Mouse (Mus musculus): ENCODE data around the gene Mrpl47.
"Not testable (repeated sequence)": the region's sequence is repeated elsewhere in the genome, so short reads cannot be mapped to it uniquely, and the experiment has no call there.

Gene Mrpl47

DNA sequence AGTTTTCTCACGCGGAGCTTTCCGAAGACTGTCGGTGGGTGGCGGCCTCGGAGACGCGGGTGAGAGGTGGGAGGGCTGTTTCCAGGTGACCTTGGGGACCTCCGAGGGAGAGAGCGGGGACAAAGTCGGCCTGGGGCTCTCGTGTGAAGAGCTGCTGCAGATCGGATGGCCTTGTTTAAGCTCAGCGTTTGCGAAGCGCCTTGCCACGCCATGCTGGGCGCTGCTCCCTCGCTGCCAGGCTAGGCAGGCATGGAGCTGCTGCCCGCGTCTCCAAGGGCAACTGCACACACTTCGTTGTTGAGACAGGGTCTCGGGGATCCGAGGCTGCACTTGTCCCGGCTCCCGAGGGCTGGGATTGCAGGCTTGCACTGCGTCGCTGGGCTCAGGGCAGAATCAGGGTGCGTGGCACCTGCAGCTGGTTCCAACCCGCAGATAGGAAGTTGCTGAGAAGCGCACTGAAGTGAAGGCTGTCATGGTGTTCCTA lies at the start of gene Mrpl47:
Gene Mrpl47, minus strand, starts transcription at position 434 of the 484 bp plus-strand sequence.
- DNase-seq (ENCODE audit: low spot score): no peak

DNA sequence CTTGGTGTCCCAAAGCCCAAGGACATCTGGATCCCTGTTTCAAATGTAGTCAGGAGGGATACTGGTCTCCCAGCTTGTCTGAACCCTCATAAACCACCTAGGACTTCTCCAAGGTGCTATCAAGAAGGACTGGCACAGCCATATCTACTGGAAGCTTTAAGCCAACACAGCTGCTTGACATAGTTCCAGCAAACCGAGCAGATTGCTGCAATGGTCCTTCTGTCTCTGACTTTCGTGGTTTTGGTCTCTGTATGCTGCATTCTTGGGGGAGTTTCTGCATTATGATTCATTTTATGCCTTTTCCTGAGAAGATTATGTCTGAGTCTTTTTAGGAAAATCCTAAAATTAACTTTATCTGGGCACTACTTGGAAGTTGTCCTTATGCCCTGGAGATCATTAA lies 33.4 kb upstream of the Mrpl47 start:
- no peak for DNase-seq (ENCODE audit: low spot score)

DNA sequence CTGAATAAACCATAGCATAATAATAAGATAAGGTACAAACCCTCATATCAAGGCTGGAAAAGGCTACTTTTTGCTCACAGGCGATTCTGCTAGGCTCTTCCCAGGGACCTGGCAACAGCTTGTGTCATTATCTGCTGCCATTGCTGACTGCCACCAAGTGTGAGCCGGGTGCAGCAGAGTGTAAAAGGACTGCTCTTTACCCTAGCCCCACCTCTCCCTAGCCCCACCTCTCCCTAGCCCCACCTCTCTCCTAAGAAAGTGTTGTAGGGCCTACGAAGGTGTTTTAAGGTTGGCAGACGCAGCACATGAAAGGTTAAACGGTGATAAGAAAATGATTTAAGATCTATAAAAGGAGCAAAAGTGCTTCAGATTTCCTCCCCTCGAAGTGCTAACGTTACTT lies 26.5 kb upstream of the Mrpl47 start:
- DNase-seq (ENCODE audit: low spot score): no peak

DNA sequence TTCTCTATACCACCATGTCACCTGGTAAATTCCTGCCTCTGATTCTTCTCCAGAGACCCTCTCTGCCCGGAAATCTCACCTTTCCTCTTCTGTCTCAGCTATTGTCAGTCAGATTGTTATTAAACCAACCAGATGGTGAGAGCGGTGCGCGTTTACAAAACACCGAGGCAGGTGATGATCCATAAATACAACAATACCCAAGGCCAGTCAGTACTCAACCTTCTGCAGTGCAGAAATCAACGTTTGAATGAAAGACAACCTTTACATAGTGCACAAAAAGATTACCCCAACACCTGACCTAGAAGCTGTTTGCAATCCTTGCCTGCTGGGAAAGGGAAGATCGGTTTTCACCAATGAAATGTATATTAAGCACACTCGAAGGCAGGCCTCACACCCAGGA lies 25.6 kb upstream of the Mrpl47 start:
- no peak for DNase-seq (ENCODE audit: low spot score)

DNA sequence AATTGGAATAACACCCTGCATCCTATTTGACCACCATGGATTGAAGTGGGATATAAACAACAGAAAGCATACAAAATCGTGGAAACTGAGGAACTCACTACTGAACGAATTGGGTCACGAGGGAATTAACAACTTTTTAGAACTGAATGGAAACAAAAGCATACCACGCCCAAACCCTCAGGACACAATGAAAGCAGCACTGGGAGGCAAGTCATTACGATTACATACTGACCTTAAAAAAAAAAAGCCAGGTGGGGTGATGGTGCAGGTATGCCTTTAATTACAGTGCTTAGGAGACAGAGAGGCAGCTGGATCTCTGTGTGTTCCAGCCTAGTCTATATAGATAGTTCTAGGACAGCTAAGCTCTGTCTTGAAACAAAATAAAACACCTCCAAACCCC lies 21.8 kb upstream of the Mrpl47 start:
- no peak for DNase-seq (ENCODE audit: low spot score)

DNA sequence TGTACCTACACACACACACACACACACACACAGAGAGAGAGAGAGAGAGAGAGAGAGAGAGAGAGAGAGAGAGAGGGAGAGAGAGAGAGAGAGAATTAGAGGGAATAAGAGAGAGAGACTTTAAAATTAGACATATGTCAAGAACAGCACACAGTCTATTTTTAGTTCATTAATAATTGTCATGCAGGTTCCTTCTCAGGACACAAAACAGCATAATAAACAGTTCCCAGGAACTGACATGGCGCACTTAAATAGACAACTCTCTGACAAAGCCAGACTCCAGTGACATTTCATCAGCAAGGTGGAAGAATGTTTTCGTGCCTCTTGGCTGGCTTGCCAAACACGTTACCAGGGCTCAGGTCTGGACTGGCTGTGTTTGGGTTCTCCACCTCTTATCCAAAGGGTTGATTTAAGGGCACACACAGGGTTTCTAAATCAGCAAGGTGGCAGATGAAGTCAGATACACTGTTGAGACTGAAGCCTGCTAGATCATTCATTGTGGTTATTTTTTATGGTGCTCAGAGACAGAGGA lies 17.0 kb upstream of the Mrpl47 start:
- no peak for DNase-seq (ENCODE audit: low spot score)

DNA sequence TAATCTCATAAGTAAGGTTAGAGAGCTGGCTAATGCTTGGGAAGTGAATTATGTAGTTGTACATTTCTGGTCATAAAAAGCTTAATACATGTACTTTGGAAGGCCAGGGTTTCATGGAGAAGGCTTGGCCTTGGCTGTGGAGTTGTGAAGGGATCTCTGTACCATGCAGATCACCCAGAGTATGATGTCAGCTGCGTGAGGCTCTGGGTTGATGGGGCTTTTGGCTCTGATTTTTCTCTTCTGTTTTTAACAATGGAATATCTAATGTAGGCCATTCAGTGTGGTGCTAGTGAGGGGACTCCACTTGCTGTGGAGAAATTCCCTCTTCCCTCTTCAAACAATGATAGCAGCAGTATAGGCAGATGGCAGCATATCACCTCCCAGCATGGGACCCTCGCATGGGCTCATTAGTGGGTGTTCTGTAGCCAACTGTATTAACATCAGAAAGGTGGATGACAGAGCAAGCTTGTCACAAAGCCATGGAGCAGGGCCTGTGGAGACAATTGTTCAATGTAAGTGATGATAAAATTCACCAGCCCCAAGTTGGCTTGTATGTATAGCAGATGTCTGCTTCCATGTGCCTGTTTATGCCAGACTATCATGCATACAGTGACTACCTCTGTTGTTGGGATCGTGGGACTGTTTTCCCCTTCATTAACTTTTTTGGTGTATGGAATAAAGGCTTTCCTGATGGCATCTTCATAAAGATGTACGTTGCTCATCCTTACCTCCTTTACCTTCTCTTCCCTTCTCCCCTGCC lies 12.6 kb upstream of the Mrpl47 start:
- DNase-seq (ENCODE audit: low spot score): no peak

DNA sequence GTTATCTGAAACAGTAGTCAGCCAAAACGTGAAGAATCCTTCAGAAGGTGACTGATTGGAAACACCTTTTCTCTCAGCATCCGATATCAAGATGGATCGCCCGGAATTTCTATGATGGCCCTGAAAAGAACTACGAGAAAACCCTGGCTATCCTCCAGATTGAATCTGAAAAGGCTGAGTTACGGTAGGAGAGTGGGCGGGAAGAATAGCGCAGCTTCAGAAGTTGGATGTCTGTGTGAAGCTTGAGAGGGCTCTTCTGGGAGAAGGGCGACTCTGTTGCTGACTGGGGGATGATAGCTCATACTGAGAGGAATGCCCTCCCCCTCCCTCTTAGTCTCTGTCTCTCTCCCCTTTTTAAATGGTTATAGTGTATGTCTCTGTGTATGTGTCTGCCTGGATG lies 11.0 kb upstream of the Mrpl47 start:
- DNase-seq (ENCODE audit: low spot score): no peak

DNA sequence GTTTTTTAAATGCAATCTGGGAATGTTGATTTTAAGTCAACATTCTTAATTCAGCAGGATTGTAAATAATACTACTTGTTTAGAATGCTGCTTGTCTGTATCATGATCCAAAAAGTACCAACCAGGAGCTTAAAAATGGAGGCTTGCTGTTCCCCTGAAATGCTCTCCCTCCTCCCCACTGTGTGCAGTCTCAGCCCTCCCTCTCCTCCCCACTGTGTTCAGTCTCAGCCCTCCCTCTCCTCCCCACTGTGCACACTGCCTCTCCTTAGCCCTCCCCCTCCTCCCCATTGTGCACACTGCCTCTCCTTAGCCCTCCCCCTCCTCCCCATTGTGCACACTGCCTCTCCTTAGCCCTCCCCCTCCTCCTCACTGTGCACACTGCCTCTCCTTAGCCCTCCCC lies 8.0 kb upstream of the Mrpl47 start:
- not testable (repeated sequence) for DNase-seq (ENCODE audit: low spot score)

DNA sequence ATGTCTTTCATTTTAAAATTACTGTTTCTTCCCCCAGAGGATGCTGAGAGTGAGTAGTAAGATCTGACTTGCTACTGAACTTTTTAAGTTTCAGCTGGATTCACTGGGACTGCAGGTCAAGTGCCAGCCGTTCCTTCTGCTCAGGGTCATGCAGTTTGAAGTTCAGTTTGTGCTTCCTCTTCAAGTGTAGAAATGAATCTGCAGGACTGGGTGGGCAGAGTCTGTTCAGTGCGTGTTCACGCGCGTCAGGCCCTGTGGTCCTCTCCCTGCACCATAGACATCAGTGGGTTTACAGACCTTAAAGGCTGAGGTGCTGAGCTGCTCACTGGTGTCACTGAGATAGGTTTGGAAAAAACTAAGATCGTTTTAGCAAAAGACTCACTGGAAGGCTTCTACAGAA lies 7.6 kb upstream of the Mrpl47 start:
- no peak for DNase-seq (ENCODE audit: low spot score)

DNA sequence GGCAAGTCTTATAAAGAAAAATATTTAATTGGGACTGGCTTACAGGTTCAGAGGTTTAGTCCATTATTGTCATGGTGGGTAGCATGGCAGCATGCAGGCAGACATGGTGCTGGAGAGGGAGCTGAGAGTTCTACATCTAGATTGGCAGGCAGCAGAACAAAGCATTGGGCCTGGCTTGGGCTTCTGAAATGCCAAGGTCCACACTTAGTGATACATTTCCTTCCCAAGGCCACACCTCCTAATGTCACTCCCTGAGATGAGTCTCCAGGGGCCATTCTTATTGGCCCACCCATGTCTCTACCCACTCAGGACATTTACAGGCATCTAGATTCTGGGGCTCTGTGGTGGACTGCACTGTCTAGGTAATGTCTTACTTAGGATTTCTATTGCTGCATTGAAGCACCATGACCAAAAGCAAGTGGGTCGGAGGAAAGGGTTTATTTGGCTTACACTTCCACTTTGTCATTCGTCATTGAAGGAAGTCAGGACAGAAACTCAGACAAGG lies 4.9 kb upstream of the Mrpl47 start:
- no peak for DNase-seq (ENCODE audit: low spot score)

DNA sequence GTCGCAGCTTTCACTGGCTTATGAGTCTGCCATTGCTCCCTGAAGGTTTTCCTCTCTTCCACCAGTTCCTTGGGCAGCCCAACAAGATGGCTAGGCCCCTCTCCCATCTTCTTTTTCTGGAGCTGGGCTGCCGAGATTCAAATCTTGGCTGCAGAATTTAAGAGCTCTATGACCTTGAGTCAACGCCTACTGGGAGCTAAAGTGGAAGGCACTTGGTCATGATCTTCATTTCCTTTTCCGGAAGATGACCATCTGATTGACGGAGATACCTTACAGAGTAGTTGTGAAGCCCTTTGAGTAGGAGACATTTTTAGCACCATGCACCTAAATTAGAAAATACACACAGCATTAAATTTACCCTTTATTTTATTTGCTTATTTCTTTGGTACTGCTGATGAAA lies 1.1 kb upstream of the Mrpl47 start:
- DNase-seq (ENCODE audit: low spot score): no peak

DNA sequence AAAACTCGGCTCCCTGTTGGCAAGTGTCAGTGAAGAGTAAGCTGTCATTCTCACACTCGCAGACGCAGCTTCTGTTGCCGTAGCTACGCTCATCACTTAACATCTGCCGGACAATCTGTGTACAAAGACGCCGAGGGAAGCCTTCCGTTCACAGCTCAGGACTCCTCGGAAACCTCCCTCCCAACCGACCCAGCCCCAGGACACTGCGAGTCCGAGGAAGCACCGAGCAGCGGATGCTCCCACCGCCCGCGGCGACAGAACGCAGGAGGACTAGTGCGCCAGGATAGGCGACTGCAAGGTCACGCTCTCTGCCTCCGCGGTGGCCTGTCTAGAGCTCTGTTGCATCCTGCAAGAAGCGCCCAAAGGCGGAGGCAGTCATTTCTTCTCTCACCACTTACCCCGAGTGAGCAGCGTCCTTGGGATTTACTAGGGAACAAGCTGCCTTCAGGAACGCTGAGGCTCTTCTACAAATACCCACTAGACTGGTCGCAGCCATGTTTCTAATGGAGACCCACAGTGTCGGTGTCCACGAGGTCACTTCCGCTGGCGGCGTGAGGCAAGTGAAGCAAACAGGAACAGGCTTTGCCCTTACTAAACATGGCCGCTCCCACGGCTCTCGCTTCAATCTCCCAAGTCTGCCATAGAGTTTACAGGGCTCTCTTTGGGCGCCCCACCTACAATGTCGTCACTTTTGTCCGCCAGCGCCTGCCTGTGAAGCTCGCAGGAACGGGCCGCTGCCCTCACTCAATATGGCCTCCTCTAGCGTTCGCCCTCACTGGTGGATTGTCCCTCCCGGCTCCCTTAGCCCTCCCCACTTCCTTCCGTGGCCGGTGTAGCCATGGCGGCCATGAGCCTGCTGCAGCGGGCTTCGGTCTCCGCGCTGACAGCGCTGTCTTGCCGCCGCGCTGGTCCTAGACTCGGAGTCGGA lies 897 bp downstream of the Mrpl47 start, which contains the start of gene Ndufb5:
Gene Ndufb5, plus strand, starts transcription at position 747 of the 928 bp plus-strand sequence.
- DNase-seq (ENCODE audit: low spot score): peak; percentile 100

DNA sequence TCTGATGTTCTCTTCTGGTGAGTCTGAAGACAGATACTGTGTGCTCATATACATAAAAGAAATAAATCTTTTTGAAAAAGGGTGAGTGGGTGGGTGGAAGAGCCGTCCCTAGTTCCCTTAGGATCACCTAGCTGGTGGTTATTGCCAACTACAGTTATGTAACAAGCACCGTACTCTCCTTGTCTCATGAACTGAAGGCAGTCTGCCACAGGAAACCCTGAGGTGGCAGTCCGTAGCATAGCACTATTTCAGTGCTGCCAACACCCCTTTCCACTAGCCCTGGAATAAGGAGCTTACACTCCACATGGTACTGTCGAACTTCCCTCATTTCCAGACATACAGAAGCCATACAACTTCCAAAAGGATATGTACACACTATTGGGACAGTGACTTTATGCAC lies 9.5 kb downstream of the Mrpl47 start:
- no peak for DNase-seq (ENCODE audit: low spot score)

DNA sequence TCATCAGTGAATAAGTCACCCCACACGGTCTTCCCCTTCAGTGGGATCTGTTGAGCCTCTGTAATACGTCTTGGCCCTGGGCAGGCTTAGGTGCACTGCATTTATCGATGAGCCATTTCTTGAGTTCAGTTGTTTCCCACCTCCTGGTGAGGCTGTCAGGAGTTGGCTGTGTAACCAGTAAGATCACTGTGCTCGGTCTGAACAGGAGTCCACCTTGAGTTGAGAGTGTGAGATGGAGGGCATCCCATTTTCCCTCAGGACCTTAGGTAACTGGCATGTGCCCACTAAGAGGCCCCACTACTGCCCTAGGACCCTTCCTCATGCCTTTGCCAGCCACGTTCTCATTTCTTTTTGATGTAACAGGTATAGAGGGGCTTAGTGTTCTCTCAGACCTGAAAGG lies 11.5 kb downstream of the Mrpl47 start:
- no peak for DNase-seq (ENCODE audit: low spot score)

DNA sequence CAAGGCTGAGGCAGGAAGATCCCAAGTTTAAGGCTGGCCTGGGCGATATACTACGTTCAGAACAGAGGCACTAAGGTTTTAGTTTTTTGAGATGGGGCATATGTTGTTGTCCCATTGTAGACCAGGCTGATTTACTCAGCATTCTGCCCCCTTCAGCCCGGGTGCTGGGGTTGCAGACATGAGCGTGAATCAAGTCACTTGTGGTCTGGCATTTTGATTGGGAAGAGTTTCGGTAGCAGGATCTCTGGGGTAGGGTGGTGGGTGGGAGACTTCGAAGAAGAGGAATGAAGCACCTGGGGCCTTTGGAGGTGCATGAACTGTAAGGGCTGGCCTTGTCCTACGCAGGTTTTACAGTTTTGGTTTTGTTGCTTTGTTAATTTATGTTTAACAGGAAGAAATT lies 13.2 kb downstream of the Mrpl47 start:
- no peak for DNase-seq (ENCODE audit: low spot score)

DNA sequence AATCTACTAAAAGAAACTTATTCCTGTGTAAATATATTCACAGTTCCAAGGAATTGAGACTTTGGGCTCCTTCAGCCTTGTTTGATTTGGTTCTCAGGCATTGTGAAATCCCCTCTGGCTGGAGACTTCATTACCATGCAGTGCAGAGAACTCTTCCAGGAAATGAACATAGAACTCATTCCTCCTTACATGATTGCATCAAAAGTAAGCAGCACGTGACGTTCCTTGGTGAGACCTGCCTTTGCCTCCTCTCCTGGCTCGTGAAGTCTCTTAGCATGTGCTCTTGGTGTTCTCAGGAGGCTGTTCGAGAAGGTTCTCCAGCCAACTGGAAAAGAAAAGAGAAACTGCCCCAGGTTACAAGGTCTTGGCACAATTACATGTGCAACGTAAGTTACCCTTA lies 19.1 kb downstream of the Mrpl47 start:
- DNase-seq (ENCODE audit: low spot score): no peak

DNA sequence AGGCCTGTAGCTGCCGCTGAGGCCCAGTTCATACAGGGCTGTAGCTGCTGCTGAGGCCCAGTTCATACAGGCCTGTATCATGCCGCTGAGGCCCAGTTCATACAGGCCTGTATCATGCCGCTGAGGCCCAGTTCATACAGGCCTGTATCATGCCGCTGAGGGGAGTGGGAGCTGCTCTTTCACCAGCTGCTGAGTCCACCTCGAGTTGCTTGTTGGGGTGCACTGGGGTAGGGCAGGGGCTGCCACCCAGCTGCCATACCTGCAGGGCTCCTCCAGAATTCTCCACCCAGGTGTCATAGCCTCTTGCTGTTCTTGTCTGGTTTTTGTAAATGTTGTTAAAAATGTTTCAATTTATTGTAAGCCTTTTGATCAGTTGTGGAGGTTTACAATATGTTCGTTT lies 20.0 kb downstream of the Mrpl47 start:
- DNase-seq (ENCODE audit: low spot score): not testable (repeated sequence)

DNA sequence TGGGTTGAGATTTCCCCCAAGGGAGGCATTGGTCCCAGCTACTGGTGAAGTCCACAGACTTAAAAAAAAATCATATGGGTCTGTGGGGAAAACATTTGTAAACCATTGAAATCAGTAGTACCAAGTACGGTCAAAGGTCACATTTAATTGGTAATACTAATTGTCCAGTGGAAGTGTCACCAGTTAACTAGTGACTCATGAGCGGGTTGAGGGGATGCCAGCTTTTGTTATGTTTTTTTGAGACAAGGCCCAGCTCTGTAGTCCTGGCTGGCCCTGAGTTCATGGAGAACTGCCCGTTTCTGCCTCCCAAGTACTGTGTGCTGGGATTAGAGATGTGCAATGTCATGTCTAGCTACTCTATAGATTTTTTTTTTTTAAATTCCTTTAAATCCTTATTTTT lies 23.7 kb downstream of the Mrpl47 start:
- no peak for DNase-seq (ENCODE audit: low spot score)

DNA sequence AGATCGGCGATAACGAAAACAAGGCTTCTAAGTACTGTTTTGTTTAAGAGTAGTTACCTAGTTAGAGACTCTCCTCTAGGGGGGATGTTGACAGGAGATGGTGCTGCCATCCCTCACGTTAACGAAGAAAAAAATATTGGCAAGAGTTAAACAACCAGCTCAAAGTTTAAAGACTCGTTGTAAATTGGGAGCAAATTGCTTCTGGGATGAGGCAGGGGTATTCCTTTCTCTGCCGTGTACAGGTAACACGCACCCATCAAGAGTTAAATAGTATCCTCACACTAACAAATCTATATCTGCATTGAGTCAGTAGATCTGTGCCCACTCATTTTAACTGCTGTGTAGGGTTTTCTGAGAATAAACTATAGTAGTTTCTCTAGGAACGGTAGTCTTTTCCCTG lies 28.0 kb downstream of the Mrpl47 start:
- DNase-seq (ENCODE audit: low spot score): no peak

DNA sequence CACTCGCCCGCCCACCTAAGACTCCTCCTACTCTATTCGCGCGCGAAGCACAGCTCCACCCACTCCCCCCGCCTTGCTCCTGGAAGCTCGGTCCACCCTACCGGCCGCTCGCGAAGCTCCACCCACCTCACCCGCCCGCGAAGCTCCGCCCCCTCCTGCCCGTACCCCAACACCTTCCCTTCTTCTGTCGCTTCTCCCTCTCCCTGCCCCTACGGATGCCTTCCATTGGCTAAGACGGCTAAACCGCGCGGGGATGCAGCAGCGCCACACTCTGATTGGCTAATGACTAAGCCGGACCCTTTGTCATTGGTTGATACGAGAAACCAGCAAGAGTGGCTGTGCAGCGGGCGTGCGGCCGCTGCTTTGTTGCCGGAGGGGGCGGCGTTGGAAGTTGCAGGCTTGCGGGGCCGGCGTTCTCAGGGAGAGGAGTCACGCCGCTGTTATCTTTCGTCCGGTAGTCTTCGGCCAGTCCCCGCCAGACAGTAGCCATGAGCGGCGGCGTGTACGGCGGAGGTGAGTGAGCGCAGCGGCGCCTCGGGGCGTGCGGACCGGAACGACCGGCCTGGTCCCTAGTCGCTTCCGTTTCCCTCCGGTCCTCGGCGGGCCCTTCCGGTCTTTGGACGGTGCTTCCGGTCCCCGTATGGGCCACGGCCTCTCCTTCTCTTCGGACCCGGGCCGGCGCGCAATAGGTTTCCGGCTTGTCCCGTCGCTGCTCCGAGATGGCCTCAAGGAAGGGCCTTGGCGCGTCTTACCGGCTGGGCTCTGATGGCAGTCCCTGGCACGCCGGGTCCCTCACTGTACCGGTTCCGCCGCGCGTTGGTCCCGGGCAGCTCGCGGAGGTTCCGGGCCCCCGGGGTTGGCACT lies 28.8 kb downstream of the Mrpl47 start:
- DNase-seq (ENCODE audit: low spot score): peak; percentile 98

DNA sequence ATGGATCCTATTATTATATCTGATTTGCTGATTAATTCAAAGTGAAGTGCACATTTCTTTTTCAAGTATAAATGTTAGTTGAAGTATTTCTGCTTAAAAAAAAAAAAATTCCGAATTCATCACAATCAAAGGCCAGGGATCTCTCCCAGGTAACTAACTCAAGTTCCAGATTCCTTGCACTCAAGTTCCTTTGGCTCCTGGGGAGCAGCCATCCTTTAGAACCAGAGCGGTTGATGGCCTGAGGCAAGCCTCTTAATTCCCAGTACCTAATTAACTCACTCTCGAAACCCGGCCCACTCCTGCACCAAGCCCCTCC lies 29.4 kb downstream of the Mrpl47 start:
- DNase-seq (ENCODE audit: low spot score): no peak
